ENCODE assay signal across 8 mouse cellular contexts in the genomic region with DNA sequence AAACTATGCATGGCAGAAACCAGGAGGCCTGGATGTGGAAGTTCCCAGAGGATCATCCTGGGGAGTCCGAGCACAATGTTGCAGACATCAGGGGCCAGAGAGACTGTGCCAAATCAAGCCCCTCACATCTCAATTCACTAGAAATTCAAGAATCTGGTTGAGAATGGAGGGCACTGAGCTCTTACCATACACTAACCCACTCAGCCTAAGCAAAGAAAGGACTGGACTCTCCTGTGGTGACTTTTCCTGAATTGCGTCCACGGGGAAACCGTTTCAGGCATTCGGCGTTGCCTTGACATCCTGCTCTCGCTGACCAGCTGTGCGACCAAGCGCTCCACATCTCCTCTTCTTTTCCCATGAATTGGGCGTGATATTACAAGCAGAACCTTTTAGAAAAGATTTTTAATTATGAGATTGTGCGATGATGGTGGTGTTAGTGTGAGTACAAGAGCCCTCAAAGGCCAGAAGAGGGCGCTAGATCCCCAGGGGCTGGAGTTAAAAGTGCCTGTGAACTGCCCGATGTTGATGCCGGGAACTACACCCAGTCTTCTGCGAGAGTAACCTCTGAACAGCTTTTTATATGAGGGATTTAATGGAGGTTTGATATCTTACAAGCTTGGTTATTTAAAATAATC. TPM values are rescaled to one million over a fixed set of nuclear protein-coding genes. Genes with fewer than 3 reads are reported as not detected.
A peak's percentile ranks its signal among the peaks of the same experiment; 100 is the strongest.
DNase-seq lines count a peak whose midpoint lies in the region; ATAC-seq and TF ChIP-seq lines count a peak whose summit lies in the region.

No protein-coding gene starts in this region.

- H3K27me3 ChIP-seq in embryonic facial prominence, embryonic 14.5 days (replicated peaks; ENCODE audit: control insufficient read depth, insufficient read depth, low read length), result peaks cover 3% of the 10 kb centered on the region; the same call in 1 of the 2 replicates
- H3K27me3 ChIP-seq in hindbrain, postnatal 0 days (ENCODE audit: insufficient read depth, low read length), result no peaks in the 10 kb centered on the region
- H3K27me3 ChIP-seq in liver, embryonic 15.5 days, result peaks cover 7% of the 10 kb centered on the region
- no peaks in the 10 kb centered on the region for H3K27me3 ChIP-seq in neural tube, embryonic 14.5 days (ENCODE audit: control insufficient read depth, insufficient read depth, low read length)

- no peaks in the 10 kb centered on the region for H3K36me3 ChIP-seq in embryonic facial prominence, embryonic 14.5 days (ENCODE audit: control insufficient read depth, insufficient read depth, low read length)
- no peaks in the 10 kb centered on the region for H3K36me3 ChIP-seq in hindbrain, postnatal 0 days (ENCODE audit: insufficient read depth, low read length)
- H3K36me3 ChIP-seq in liver, embryonic 15.5 days (replicated peaks), result no peaks in the 10 kb centered on the region
- no peaks in the 10 kb centered on the region for H3K36me3 ChIP-seq in neural tube, embryonic 14.5 days (ENCODE audit: control insufficient read depth, insufficient read depth, low read length)

- H3K9ac ChIP-seq in embryonic facial prominence, embryonic 14.5 days (ENCODE audit: low read depth, low read length), result peak overlapping the region; percentile 14; the same call in 1 of the 2 replicates
- no peak overlapping the region for H3K9ac ChIP-seq in hindbrain, postnatal 0 days (replicated peaks; ENCODE audit: low read length)
- H3K9ac ChIP-seq in liver, embryonic 15.5 days, result no peak overlapping the region
- no peak overlapping the region for H3K9ac ChIP-seq in neural tube, embryonic 14.5 days (replicated peaks; ENCODE audit: low read depth, low read length)

- TF ChIP-seq POLR2A in bone marrow macrophage, adult 2 months (IDR thresholded peaks at IDR 0.05; ENCODE audit: borderline replicate concordance, low read depth, low read length), result no peak

- peak overlapping the region; percentile 17; the same call in 1 of the 2 replicates for H3K4me3 ChIP-seq in bone marrow macrophage, adult 2 months (ENCODE audit: insufficient read depth, low read length)
- peak overlapping the region; percentile 14 for H3K4me3 ChIP-seq in embryonic facial prominence, embryonic 14.5 days (ENCODE audit: low read depth, low read length)
- peak overlapping the region; percentile 24 for H3K4me3 ChIP-seq in hindbrain, postnatal 0 days (ENCODE audit: low read length)
- H3K4me3 ChIP-seq in liver, embryonic 15.5 days (replicated peaks), result no peak overlapping the region
- H3K4me3 ChIP-seq in neural tube, embryonic 14.5 days (ENCODE audit: low read depth, low read length), result no peak overlapping the region; the same call in 1 of the 2 replicates

- DNase-seq in ovary, postnatal 36 days (ENCODE audit: low spot score), result peak; percentile 29
- DNase-seq in ovary, postnatal 10 days (ENCODE audit: low spot score), result no peak
- DNase-seq in embryonic facial prominence, embryonic 14.5 days (ENCODE audit: low spot score), result peak; percentile 73
- peak; percentile 87 for DNase-seq in hindbrain, postnatal 0 days (ENCODE audit: low spot score)
- DNase-seq in ovary, adult 18-20 months (ENCODE audit: low spot score), result no peak

- TF ChIP-seq CTCF in bone marrow macrophage, adult 2 months (IDR thresholded peaks at IDR 0.05; ENCODE audit: low read depth, low read length), result peak; percentile 79
- peak; percentile 81 for TF ChIP-seq CTCF in hindbrain, postnatal 0 days (IDR thresholded peaks at IDR 0.05; ENCODE audit: low read depth)

- H3K27ac ChIP-seq in bone marrow macrophage, adult 2 months (ENCODE audit: insufficient read depth, low read depth, low read length), result no peak overlapping the region
- H3K27ac ChIP-seq in embryonic facial prominence, embryonic 14.5 days (replicated peaks; ENCODE audit: low read depth, low read length), result no peak overlapping the region
- H3K27ac ChIP-seq in hindbrain, postnatal 0 days, result peak overlapping the region; percentile 68
- no peak overlapping the region for H3K27ac ChIP-seq in liver, embryonic 15.5 days (replicated peaks)
- H3K27ac ChIP-seq in neural tube, embryonic 14.5 days (ENCODE audit: low read depth, low read length), result peak overlapping the region; percentile 34; the same call in 1 of the 2 replicates

- peaks cover 9% of the 10 kb centered on the region for H3K4me1 ChIP-seq in bone marrow macrophage, adult 2 months (ENCODE audit: control insufficient read depth, insufficient read depth, low read length)
- H3K4me1 ChIP-seq in embryonic facial prominence, embryonic 14.5 days (ENCODE audit: control insufficient read depth, insufficient read depth, low read length), result 0 out of 2 replicates have a peak, but pooled peaks cover 5% of the 10 kb centered on the region
- no peaks in the 10 kb centered on the region for H3K4me1 ChIP-seq in hindbrain, postnatal 0 days (ENCODE audit: insufficient read depth, low read length)
- peaks cover 6% of the 10 kb centered on the region for H3K4me1 ChIP-seq in liver, embryonic 15.5 days (replicated peaks)
- peaks cover 5% of the 10 kb centered on the region; the same call in 1 of the 2 replicates for H3K4me1 ChIP-seq in neural tube, embryonic 14.5 days (ENCODE audit: control insufficient read depth, insufficient read depth, low read length)

- peak overlapping the region; percentile 48 for H3K4me2 ChIP-seq in embryonic facial prominence, embryonic 14.5 days (ENCODE audit: low read depth, low read length)
- H3K4me2 ChIP-seq in hindbrain, postnatal 0 days (ENCODE audit: low read depth, low read length), result peak overlapping the region; percentile 55
- peak overlapping the region; percentile 20 for H3K4me2 ChIP-seq in liver, embryonic 15.5 days
- peak overlapping the region; percentile 46 for H3K4me2 ChIP-seq in neural tube, embryonic 14.5 days (ENCODE audit: low read depth, low read length)

- ATAC-seq in embryonic facial prominence, embryonic 14.5 days (ENCODE audit: low read depth), result peak; percentile 73; the same call in 1 of the 2 replicates
- ATAC-seq in hindbrain, postnatal 0 days, result peak; percentile 78
- ATAC-seq in liver, embryonic 15.5 days (ENCODE audit: insufficient read depth), result no peak
- peak; percentile 69 for ATAC-seq in neural tube, embryonic 14.5 days (ENCODE audit: low read depth)

- no peaks in the 10 kb centered on the region for H3K9me3 ChIP-seq in embryonic facial prominence, embryonic 14.5 days (ENCODE audit: control insufficient read depth, low read length)
- no peaks in the 10 kb centered on the region for H3K9me3 ChIP-seq in hindbrain, postnatal 0 days (ENCODE audit: low read length)
- no peaks in the 10 kb centered on the region for H3K9me3 ChIP-seq in liver, embryonic 15.5 days (replicated peaks)
- H3K9me3 ChIP-seq in neural tube, embryonic 14.5 days (ENCODE audit: control insufficient read depth, low read length), result no peaks in the 10 kb centered on the region

- 31% methylated on average over 15 of the region's 15 CpGs for WGBS in embryonic facial prominence, embryonic 14.5 days
- 21% methylated on average over 15 of the region's 15 CpGs for WGBS in hindbrain, postnatal 0 days
- 40% methylated on average over 15 of the region's 15 CpGs for WGBS in liver, embryonic 15.5 days (ENCODE audit: insufficient replicate concordance)
- WGBS in neural tube, embryonic 14.5 days, result 31% methylated on average over 15 of the region's 15 CpGs

RNA-seq across cellular contexts. Expression of gene Sypl, which starts 43.0 kb away (rescaled TPM):
- polyA plus RNA-seq in bone marrow macrophage, adult 2 months (2012; ENCODE audit: insufficient read depth, insufficient read length, missing spikeins), result 117 and 125 TPM in 2 replicates
- 115 and 119 TPM in 2 replicates for polyA plus RNA-seq in embryonic facial prominence, embryonic 14.5 days (2014; fragmentation: Nextera tagmentation; extraction: Ambion mirVana)
- 21.5 and 22.6 TPM in 2 replicates for total RNA-seq in hindbrain, postnatal 0 days (2014; rRNA removed)
- polyA plus RNA-seq in hindbrain, postnatal 0 days (2015; fragmentation: Nextera tagmentation; extraction: Ambion mirVana), result 46.8 and 48.3 TPM in 2 replicates
- 40.4 and 42.0 TPM in 2 replicates for polyA plus RNA-seq in liver, embryonic 15.5 days (2015; fragmentation: Nextera tagmentation; extraction: Ambion mirVana)
- 38.7 and 48.0 TPM in 2 replicates for polyA plus RNA-seq in neural tube, embryonic 14.5 days (2014; fragmentation: Nextera tagmentation; extraction: Ambion mirVana)

Comparison
In these comparisons a context has a peak if more than half of its experiments do, and no peak if none do; other contexts are left out.
1. DNase-seq: peak in ovary, postnatal 36 days (single experiment), embryonic facial prominence, embryonic 14.5 days (single experiment) and hindbrain, postnatal 0 days (single experiment); none in ovary, postnatal 10 days (single experiment) and ovary, adult 18-20 months (single experiment).
2. H3K27ac ChIP-seq: peak in hindbrain, postnatal 0 days (single experiment) and neural tube, embryonic 14.5 days (single experiment); none in bone marrow macrophage, adult 2 months (single experiment), embryonic facial prominence, embryonic 14.5 days (single experiment) and liver, embryonic 15.5 days (single experiment).
3. H3K4me3 ChIP-seq: peak in bone marrow macrophage, adult 2 months (single experiment), embryonic facial prominence, embryonic 14.5 days (single experiment) and hindbrain, postnatal 0 days (single experiment); none in liver, embryonic 15.5 days (single experiment) and neural tube, embryonic 14.5 days (single experiment).
4. Peak in every context shown above with its lines, with median percentiles within 50 percentile points of each other: H3K4me2 ChIP-seq.